Mouse (Mus musculus): ENCODE measurements around the gene Supt4a.

The Supt4a gene

GRCm38 (mm10) chr11:87737175-87737740 lies at the start of gene Supt4a:
TSS of gene Supt4a (plus strand) at chr11:87737552.
- DNase-seq (ENCODE audit: low read depth) = peak; percentile 95

- no peak for DNase-seq (ENCODE audit: low read depth)
Observed at GRCm38 (mm10) chr11:87688478-87689203, 48.7 kb upstream of the Supt4a start.

- DNase-seq (ENCODE audit: low read depth) = peak; percentile 52
Observed at GRCm38 (mm10) chr11:87689402-87689808, 47.9 kb upstream of the Supt4a start.

- DNase-seq (ENCODE audit: low read depth) = peak; percentile 27
Observed at GRCm38 (mm10) chr11:87690054-87690740, 47.2 kb upstream of the Supt4a start.

GRCm38 (mm10) chr11:87697131-87697682 lies 40.1 kb upstream of the Supt4a start:
- DNase-seq (ENCODE audit: low read depth) = no peak

GRCm38 (mm10) chr11:87698126-87698525 lies 39.2 kb upstream of the Supt4a start:
- no peak for DNase-seq (ENCODE audit: low read depth)

- DNase-seq (ENCODE audit: low read depth) = no peak
Observed at GRCm38 (mm10) chr11:87701108-87701507, 36.2 kb upstream of the Supt4a start.

GRCm38 (mm10) chr11:87701877-87702620 lies 35.3 kb upstream of the Supt4a start:
- DNase-seq (ENCODE audit: low read depth) = peak; percentile 48

GRCm38 (mm10) chr11:87703654-87704053 lies 33.7 kb upstream of the Supt4a start:
- DNase-seq (ENCODE audit: low read depth) = no peak

- DNase-seq (ENCODE audit: low read depth) = no peak
Observed at GRCm38 (mm10) chr11:87704289-87704688, 33.1 kb upstream of the Supt4a start.

GRCm38 (mm10) chr11:87707570-87707969 lies 29.8 kb upstream of the Supt4a start:
- no peak for DNase-seq (ENCODE audit: low read depth)

- DNase-seq (ENCODE audit: low read depth) = no peak
Observed at GRCm38 (mm10) chr11:87708979-87709378, 28.4 kb upstream of the Supt4a start.

- no peak for DNase-seq (ENCODE audit: low read depth)
Observed at GRCm38 (mm10) chr11:87709513-87710261, 27.7 kb upstream of the Supt4a start.

GRCm38 (mm10) chr11:87710262-87710615 lies 27.1 kb upstream of the Supt4a start:
- DNase-seq (ENCODE audit: low read depth) = no peak

- DNase-seq (ENCODE audit: low read depth) = no peak
Observed at GRCm38 (mm10) chr11:87712188-87712587, 25.2 kb upstream of the Supt4a start.

- peak; percentile 48 for DNase-seq (ENCODE audit: low read depth)
Observed at GRCm38 (mm10) chr11:87715999-87716398, 21.4 kb upstream of the Supt4a start.

GRCm38 (mm10) chr11:87719526-87719925 lies 17.8 kb upstream of the Supt4a start:
- peak; percentile 49 for DNase-seq (ENCODE audit: low read depth)

- DNase-seq (ENCODE audit: low read depth) = no peak
Observed at GRCm38 (mm10) chr11:87720324-87720723, 17.0 kb upstream of the Supt4a start.

GRCm38 (mm10) chr11:87720839-87721238 lies 16.5 kb upstream of the Supt4a start:
- no peak for DNase-seq (ENCODE audit: low read depth)

GRCm38 (mm10) chr11:87722168-87722567 lies 15.2 kb upstream of the Supt4a start:
- DNase-seq (ENCODE audit: low read depth) = no peak

- DNase-seq (ENCODE audit: low read depth) = peak; percentile 35
Observed at GRCm38 (mm10) chr11:87722891-87723290, 14.5 kb upstream of the Supt4a start.
